Mouse (Mus musculus): ENCODE measurements around the gene Gigyf1.

GRCm38 (mm10) chr5:137570181-137570580, 51.8 kb downstream of the Gigyf1 start:
- TF ChIP-seq HCFC1 (IDR thresholded peaks at IDR 0.05; ENCODE audit: borderline replicate concordance, insufficient read depth, low read length) (no peak), ZC3H11A (IDR thresholded peaks at IDR 0.05; ENCODE audit: borderline replicate concordance, low read depth, low read length) (no peak)
